Mouse (Mus musculus) megakaryocyte, embryonic 14.5 days (primary cell): ENCODE data around the gene Gramd1b. TPM values are rescaled to one million over a fixed set of nuclear protein-coding genes. Genes with fewer than 3 reads are reported as not detected.

Experiments
- H3K27me3 ChIP-seq: replicated peaks from 2 replicates; pipeline ENCODE3; 2012; ENCODE audit warnings: inconsistent platforms
- H3K36me3 ChIP-seq: replicated peaks from 2 replicates; pipeline ENCODE3; 2012; ENCODE audit warnings: low read length, inconsistent platforms, mixed read lengths
- H3K4me1 ChIP-seq: 2 replicates; pipeline ENCODE4 v1.6.1; 2012; ENCODE audit warnings: inconsistent platforms
- H3K4me3 ChIP-seq: replicated peaks from 2 replicates; pipeline ENCODE3; 2012; ENCODE audit warnings: moderate library complexity, mild to moderate bottlenecking, inconsistent platforms
- H3K9me3 ChIP-seq: 2 replicates; pipeline ENCODE4 v1.6.1; 2012; ENCODE audit warnings: inconsistent platforms
- FLI1 ChIP-seq: IDR thresholded peaks from 2 replicates; pipeline ENCODE4 v1.6.1; 2012; ENCODE audit warnings: low read length, inconsistent platforms, mixed read lengths
- GATA1 ChIP-seq: IDR thresholded peaks from 3 replicates; pipeline ENCODE4 v1.6.1; 2012; ENCODE audit warnings: mixed read lengths, low read length, inconsistent platforms, borderline replicate concordance
- polyA plus RNA-seq: library from polyadenylated mRNA; stranded (reverse); fragments of >175 nt; gene quantifications from 2 replicates; pipeline ENCODE4 v1.2.3, GENCODE M21; 2012; ENCODE audit warnings: low replicate concordance; ENCODE audit not compliant: insufficient read depth

The Gramd1b gene
- polyA plus RNA-seq, 1 experiment, result 3.1 TPM

- Histone ChIP-seq H3K36me3 (no peaks in the 10 kb centered on the region), H3K4me3 (peak overlapping the region; percentile 83), H3K4me1 (peaks cover 24% of the 10 kb centered on the region), H3K9me3 (no peaks in the 10 kb centered on the region), H3K27me3 (no peaks in the 10 kb centered on the region)
- TF ChIP-seq GATA1 (no peak), FLI1 (no peak)
Observed at GRCm38 (mm10) chr9:40391852-40392695, 139.1 kb downstream of the Gramd1b start.

GRCm38 (mm10) chr9:40391359-40391758, 139.8 kb downstream of the Gramd1b start:
- H3K36me3 ChIP-seq, result no peaks in the 10 kb centered on the region

GRCm38 (mm10) chr9:40390904-40391303, 140.3 kb downstream of the Gramd1b start:
- Histone ChIP-seq H3K36me3 (no peaks in the 10 kb centered on the region), H3K4me3 (peak overlapping the region; percentile 83), H3K27me3 (no peaks in the 10 kb centered on the region), H3K9me3 (no peaks in the 10 kb centered on the region), H3K4me1 (peaks cover 21% of the 10 kb centered on the region)
- TF ChIP-seq FLI1, result no peak
- no peak for TF ChIP-seq GATA1

More at GRCm38 (mm10) chr9:40391359-40391758, 139.8 kb downstream of the Gramd1b start:
- Histone ChIP-seq H3K27me3 (no peaks in the 10 kb centered on the region), H3K9me3 (no peaks in the 10 kb centered on the region), H3K4me1 (peaks cover 21% of the 10 kb centered on the region), H3K4me3 (peak overlapping the region; percentile 83)
- TF ChIP-seq FLI1 (no peak), GATA1 (no peak)

GRCm38 (mm10) chr9:40390396-40390760, 140.8 kb downstream of the Gramd1b start:
- H3K4me3 ChIP-seq, result no peak overlapping the region
- peaks cover 21% of the 10 kb centered on the region for H3K4me1 ChIP-seq
- no peaks in the 10 kb centered on the region for H3K36me3 ChIP-seq
- H3K9me3 ChIP-seq, result peaks cover 2% of the 10 kb centered on the region; the same call in 1 of the 2 replicates
- TF ChIP-seq GATA1 (no peak), FLI1 (no peak)
- no peaks in the 10 kb centered on the region for H3K27me3 ChIP-seq

- Histone ChIP-seq H3K4me1 (peaks cover 21% of the 10 kb centered on the region), H3K4me3 (no peak overlapping the region), H3K27me3 (no peaks in the 10 kb centered on the region), H3K36me3 (no peaks in the 10 kb centered on the region), H3K9me3 (peaks cover 7% of the 10 kb centered on the region)
- TF ChIP-seq FLI1 (no peak), GATA1 (no peak)
Observed at GRCm38 (mm10) chr9:40389669-40390395, 141.4 kb downstream of the Gramd1b start.

- no peak overlapping the region for H3K4me3 ChIP-seq
- no peaks in the 10 kb centered on the region for H3K27me3 ChIP-seq
- H3K4me1 ChIP-seq, result peaks cover 26% of the 10 kb centered on the region
- peaks cover 14% of the 10 kb centered on the region for H3K9me3 ChIP-seq
- no peaks in the 10 kb centered on the region for H3K36me3 ChIP-seq
- no peak for TF ChIP-seq FLI1
- peak; percentile 29; the same call in 1 of the 3 replicates for TF ChIP-seq GATA1
Observed at GRCm38 (mm10) chr9:40389175-40389574, 142.0 kb downstream of the Gramd1b start.

GRCm38 (mm10) chr9:40384781-40385180, 146.4 kb downstream of the Gramd1b start:
- H3K36me3 ChIP-seq, result no peaks in the 10 kb centered on the region
- H3K27me3 ChIP-seq, result no peaks in the 10 kb centered on the region
- H3K9me3 ChIP-seq, result peaks cover 31% of the 10 kb centered on the region
- TF ChIP-seq GATA1 (no peak), FLI1 (no peak)
- peaks cover 11% of the 10 kb centered on the region; the same call in 1 of the 2 replicates for H3K4me1 ChIP-seq
- no peak overlapping the region for H3K4me3 ChIP-seq

GRCm38 (mm10) chr9:40382508-40382907, 148.7 kb downstream of the Gramd1b start:
- H3K9me3 ChIP-seq, result peaks cover 31% of the 10 kb centered on the region
- H3K4me1 ChIP-seq, result peaks cover 11% of the 10 kb centered on the region; the same call in 1 of the 2 replicates
- no peak for TF ChIP-seq FLI1
- no peak for TF ChIP-seq GATA1
- H3K27me3 ChIP-seq, result no peaks in the 10 kb centered on the region
- H3K4me3 ChIP-seq, result no peak overlapping the region
- H3K36me3 ChIP-seq, result no peaks in the 10 kb centered on the region

GRCm38 (mm10) chr9:40381416-40382411, 149.5 kb downstream of the Gramd1b start:
- peaks cover 11% of the 10 kb centered on the region; the same call in 1 of the 2 replicates for H3K4me1 ChIP-seq
- H3K4me3 ChIP-seq, result peak overlapping the region; percentile 64
- no peaks in the 10 kb centered on the region for H3K27me3 ChIP-seq
- peaks cover 31% of the 10 kb centered on the region for H3K9me3 ChIP-seq
- no peak for TF ChIP-seq GATA1
- no peak for TF ChIP-seq FLI1
- H3K36me3 ChIP-seq, result no peaks in the 10 kb centered on the region
